Mouse (Mus musculus): ENCODE data around the gene Kcnh3.

GRCm38 (mm10) chr15:99284527-99285188 is 60.0 kb downstream of the Kcnh3 start:
- no peak for TF ChIP-seq POLR2A (IDR thresholded peaks at IDR 0.05; ENCODE audit: extremely low read depth, insufficient read depth, low read length)
- no peak for TF ChIP-seq CTCF (IDR thresholded peaks at IDR 0.05; ENCODE audit: low read depth, low read length)
